Mouse (Mus musculus): ENCODE measurements at regions not wholly inside any gene's neighbourhood (a gene's known extent, or its start where the extent isn't known, plus 50 kb on each side); places are given as distances from the start of the nearest gene placed in this dataset.

DNA sequence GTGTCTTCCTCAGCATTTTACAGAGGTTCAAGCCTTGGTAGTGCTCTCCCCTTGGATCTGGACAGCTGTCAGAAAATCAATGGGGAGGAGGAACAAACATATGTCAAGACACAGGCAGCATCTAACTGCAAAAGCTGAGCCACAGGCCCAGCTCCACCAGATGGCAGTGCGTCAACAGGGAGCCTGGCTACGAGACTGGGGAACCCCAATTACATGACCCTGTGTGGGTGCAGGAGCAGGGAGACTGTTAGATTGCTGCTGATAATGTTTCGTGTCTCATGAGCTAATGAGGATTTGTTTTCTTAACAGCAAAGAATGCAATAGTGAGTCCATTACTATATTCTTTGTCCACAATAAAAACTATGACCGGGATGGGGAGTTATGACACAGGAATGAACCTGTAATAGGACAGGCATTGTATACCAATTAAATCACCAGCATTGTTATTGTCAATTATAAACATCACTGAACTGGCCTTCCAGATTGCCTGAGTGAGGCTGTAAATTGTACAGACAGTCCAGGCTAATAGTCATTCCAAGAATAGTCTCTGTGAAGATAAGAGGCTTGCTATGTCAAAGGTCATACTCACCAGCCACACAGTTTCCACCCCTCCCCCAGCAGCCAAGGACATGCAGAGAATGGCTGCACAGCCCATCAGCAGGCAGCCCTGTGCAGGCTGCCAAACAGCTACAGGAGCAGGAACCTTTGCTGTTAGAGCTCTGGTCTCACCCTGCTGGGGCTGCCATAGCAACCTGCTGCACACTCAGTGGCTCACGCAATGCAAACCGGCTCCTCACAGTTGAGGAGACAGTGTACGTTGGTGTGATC is 58.8 kb upstream of the Barx2 start:
- no peak for TF ChIP-seq POLR2A (IDR thresholded peaks at IDR 0.05; ENCODE audit: low read depth, low read length)
- peak; percentile 98 for TF ChIP-seq CTCF (conservative IDR thresholded peaks at IDR 0.05; ENCODE audit: insufficient read depth, insufficient read length, low read depth, low read length)

All from kidney, adult 2 months (tissue).